Mouse (Mus musculus) midbrain, postnatal 0 days (tissue): ENCODE results near the gene Eva1c. TPM values are rescaled to one million over a fixed set of nuclear protein-coding genes. Genes with fewer than 3 reads are reported as not detected.

ENCODE experiments used
- ATAC-seq: fragments of 200-750 bp; cut with Nextera tagmentation; 2 replicates; pipeline ENCODE4 v1.8.0; 2017; ENCODE audit warnings: moderate number of reproducible peaks, mild to moderate bottlenecking, moderate TSS enrichment, moderate library complexity; ENCODE audit not compliant: low FRiP score
- DNase-seq: peaks from one replicate; pipeline ENCODE4 v3.0.0-alpha.2; 2015; ENCODE audit warnings: low spot score
- H3K27ac ChIP-seq: fragments of 300-500 bp; sonication (generic); 2 replicates; pipeline ENCODE4 v1.5.1; 2014; ENCODE audit warnings: low read depth, mild to moderate bottlenecking, low read length, mixed read lengths
- H3K27me3 ChIP-seq: fragments of 300-500 bp; sonication (generic); 2 replicates; pipeline ENCODE4 v1.6.1; 2014; ENCODE audit warnings: low read length, control low read depth, mixed read lengths; ENCODE audit not compliant: insufficient read depth
- H3K36me3 ChIP-seq: fragments of 300-500 bp; sonication (generic); 2 replicates; pipeline ENCODE4 v1.6.1; 2014; ENCODE audit warnings: low read length, control low read depth, mixed read lengths; ENCODE audit not compliant: insufficient read depth
- H3K4me1 ChIP-seq: fragments of 300-500 bp; sonication (generic); 2 replicates; pipeline ENCODE4 v1.6.1; 2014; ENCODE audit warnings: mild to moderate bottlenecking, control low read depth, antibody characterized with exemption, low read length, mixed read lengths; ENCODE audit not compliant: insufficient read depth
- H3K4me2 ChIP-seq: fragments of 300-500 bp; sonication (generic); 2 replicates; pipeline ENCODE4 v1.6.1; 2014; ENCODE audit warnings: low read depth, mild to moderate bottlenecking, low read length, mixed read lengths; ENCODE audit not compliant: poor library complexity, severe bottlenecking
- H3K4me3 ChIP-seq: fragments of 300-500 bp; sonication (generic); 2 replicates; pipeline ENCODE4 v1.5.1; 2014; ENCODE audit warnings: low read depth, mild to moderate bottlenecking, low read length, moderate library complexity
- H3K9ac ChIP-seq: fragments of 300-500 bp; sonication (generic); replicated peaks from 2 replicates; pipeline ENCODE4 v1.6.1; 2014; ENCODE audit warnings: mild to moderate bottlenecking, low read length, moderate library complexity, mixed read lengths; ENCODE audit not compliant: poor library complexity, severe bottlenecking
- H3K9me3 ChIP-seq: fragments of 300-500 bp; sonication (generic); 2 replicates; pipeline ENCODE4 v1.6.1; 2016; ENCODE audit warnings: low read length, control low read depth
- CTCF ChIP-seq: IDR thresholded peaks from 2 replicates; pipeline ENCODE4 v1.5.1; 2016; ENCODE audit warnings: antibody characterized with exemption, mild to moderate bottlenecking
- WGBS: fragments of 180-500 bp; shearing (Covaris S2); extraction: QIAGEN DNeasy Blood & Tissue Kit; methylation state at CpG from one replicate; pipeline ENCODE4 v1.1.7; 2014; 5-methylcytosine and 5-hydroxymethylcytosine counted together
- polyA plus RNA-seq: library from polyadenylated mRNA; unstranded; fragments of >200 nt; fragmentation: Nextera tagmentation; extraction: Ambion mirVana; gene quantifications from 2 replicates; pipeline ENCODE4 v1.2.1, GENCODE M21; 2015
- total RNA-seq: library from RNA; depleted of rRNA; stranded (reverse); fragments of >200 nt; gene quantifications from 2 replicates; pipeline ENCODE4 v1.2.3, GENCODE M21; 2014

Gene Eva1c
- total and polyA plus RNA-seq, 2 experiments from 2014 or later = 3.5 to 4.3 TPM

GRCm38 (mm10) chr16:90848697-90849096 is 22.2 kb downstream of the Eva1c start:
- H3K4me1 ChIP-seq = no peaks in the 10 kb centered on the region

GRCm38 (mm10) chr16:90849262-90849661 is 22.7 kb downstream of the Eva1c start:
- H3K4me2 ChIP-seq = no peak overlapping the region
- H3K9ac ChIP-seq = no peak overlapping the region
- H3K4me1 ChIP-seq = no peaks in the 10 kb centered on the region
- no peak overlapping the region for H3K4me3 ChIP-seq
- H3K27me3 ChIP-seq = no peaks in the 10 kb centered on the region
- ATAC-seq = no peak
- no peaks in the 10 kb centered on the region for H3K9me3 ChIP-seq
- DNase-seq = no peak
- H3K27ac ChIP-seq = no peak overlapping the region
- 48% methylated on average over 12 of the region's 12 CpGs for WGBS
- no peak for TF ChIP-seq CTCF
- H3K36me3 ChIP-seq = no peaks in the 10 kb centered on the region

More at GRCm38 (mm10) chr16:90848697-90849096, 22.2 kb downstream of the Eva1c start:
- H3K9me3 ChIP-seq = no peaks in the 10 kb centered on the region
- TF ChIP-seq CTCF = no peak
- no peaks in the 10 kb centered on the region for H3K27me3 ChIP-seq
- DNase-seq = no peak
- no peak overlapping the region for H3K4me3 ChIP-seq
- H3K4me2 ChIP-seq = no peak overlapping the region
- ATAC-seq = no peak
- no peak overlapping the region for H3K27ac ChIP-seq
- WGBS = 78% methylated on average over 7 of the region's 7 CpGs
- no peaks in the 10 kb centered on the region for H3K36me3 ChIP-seq
- no peak overlapping the region for H3K9ac ChIP-seq

DNA sequence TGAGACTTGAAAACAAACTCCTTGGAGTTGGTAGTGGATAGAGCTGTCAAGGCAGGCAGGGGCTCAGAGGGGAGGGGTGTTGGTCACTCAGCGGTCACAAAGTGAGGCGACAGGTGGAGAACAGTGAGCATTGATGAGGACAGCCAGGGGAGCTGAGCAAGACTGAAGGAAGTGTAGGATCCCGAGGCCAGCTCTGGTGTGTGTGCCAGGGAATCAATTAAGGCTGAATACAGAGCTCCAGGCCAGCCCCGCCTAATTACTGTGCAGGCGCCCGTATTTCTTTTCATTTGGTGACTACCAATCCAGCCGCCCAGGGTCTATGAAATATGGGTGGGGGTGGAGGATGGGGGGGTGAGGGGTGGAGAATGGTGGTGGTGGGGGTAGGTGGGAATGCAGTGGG is 24.4 kb downstream of the Eva1c start:
- no peak overlapping the region for H3K4me2 ChIP-seq
- no peak overlapping the region for H3K4me3 ChIP-seq
- no peaks in the 10 kb centered on the region for H3K9me3 ChIP-seq
- H3K4me1 ChIP-seq = no peaks in the 10 kb centered on the region
- no peak for ATAC-seq
- WGBS = 59% methylated on average over 7 of the region's 7 CpGs
- H3K36me3 ChIP-seq = no peaks in the 10 kb centered on the region
- TF ChIP-seq CTCF = no peak
- no peak overlapping the region for H3K27ac ChIP-seq
- H3K9ac ChIP-seq = no peak overlapping the region
- no peaks in the 10 kb centered on the region for H3K27me3 ChIP-seq
- DNase-seq = no peak

DNA sequence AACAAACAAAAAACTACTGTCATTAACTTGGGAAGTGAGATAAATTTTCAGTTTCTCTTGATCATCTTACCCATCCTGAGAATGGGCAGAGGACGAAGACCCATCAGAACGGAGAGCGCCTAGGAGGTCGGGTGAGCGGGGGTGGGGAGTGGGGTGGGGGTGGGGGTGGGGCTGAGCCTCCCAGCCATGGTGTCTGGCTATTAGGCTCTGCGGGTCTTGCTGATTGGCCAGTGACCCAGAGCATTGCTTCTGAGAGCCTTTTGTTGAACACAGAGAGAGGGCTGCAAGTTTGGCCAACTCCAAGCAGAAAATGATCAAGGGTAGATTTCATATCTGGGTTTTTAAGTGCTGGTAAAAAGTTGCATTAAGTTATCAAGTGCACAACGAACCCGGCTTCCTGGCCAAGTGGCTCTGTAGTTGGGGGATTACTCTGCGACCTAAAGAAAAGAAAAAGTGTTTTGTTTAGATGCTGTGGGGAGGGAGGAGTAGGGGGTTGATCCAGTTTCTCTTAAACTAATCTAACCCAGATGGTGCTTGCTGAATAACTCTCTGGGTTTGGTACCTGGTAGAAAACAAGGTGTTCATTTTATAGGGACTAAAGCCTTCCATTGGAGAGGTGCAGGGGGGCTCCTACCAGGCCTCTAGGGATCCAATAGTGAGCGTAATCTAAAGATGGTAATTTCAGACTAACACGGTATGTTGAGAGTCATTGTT is 25.3 kb downstream of the Eva1c start:
- TF ChIP-seq CTCF = no peak
- ATAC-seq (no peak), DNase-seq (no peak)
- no peak overlapping the region for H3K4me3 ChIP-seq
- H3K4me1 ChIP-seq = no peaks in the 10 kb centered on the region
- H3K9ac ChIP-seq = no peak overlapping the region
- H3K27me3 ChIP-seq = no peaks in the 10 kb centered on the region
- H3K9me3 ChIP-seq = no peaks in the 10 kb centered on the region
- no peak overlapping the region for H3K4me2 ChIP-seq
- no peaks in the 10 kb centered on the region for H3K36me3 ChIP-seq
- 60% methylated on average over 11 of the region's 11 CpGs for WGBS
- H3K27ac ChIP-seq = no peak overlapping the region

DNA sequence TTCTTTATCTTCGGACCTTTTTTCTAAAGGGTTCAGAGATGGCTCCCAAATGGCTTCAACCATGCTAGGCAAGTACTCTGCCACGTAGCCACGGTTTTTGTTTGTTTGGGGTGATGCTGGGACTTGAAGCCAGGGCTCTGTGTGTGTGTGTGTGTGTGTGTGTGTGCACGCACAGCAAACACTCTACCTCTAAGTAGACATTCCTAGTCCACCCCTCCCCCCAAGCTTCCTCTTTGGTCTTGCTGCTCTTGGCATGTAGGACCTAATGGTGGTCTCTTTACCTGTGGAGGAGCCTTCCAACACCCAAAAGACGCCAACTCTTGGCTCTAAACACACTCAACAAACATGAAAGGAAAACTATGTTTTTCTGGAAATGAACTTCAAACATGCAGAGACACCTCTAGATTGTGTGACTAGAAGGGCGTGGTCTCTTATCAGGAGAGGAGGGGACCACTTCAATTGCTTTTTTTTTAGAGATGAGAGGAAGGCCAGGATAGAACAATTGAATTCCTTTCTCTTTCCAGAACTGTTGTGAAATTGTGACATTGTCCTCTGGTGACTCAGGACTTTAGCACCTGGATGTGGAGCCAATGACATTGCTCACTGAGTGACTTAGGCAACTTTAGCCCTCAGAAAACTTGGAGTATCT is 30.2 kb downstream of the Eva1c start:
- DNase-seq (no peak), ATAC-seq (no peak)
- H3K27me3 ChIP-seq = no peaks in the 10 kb centered on the region
- no peak overlapping the region for H3K4me3 ChIP-seq
- H3K4me2 ChIP-seq = no peak overlapping the region
- no peaks in the 10 kb centered on the region for H3K9me3 ChIP-seq
- no peak overlapping the region for H3K9ac ChIP-seq
- 90% methylated on average over 6 of the region's 6 CpGs for WGBS
- no peaks in the 10 kb centered on the region for H3K4me1 ChIP-seq
- H3K36me3 ChIP-seq = no peaks in the 10 kb centered on the region
- no peak for TF ChIP-seq CTCF
- no peak overlapping the region for H3K27ac ChIP-seq

- Histone ChIP-seq H3K4me1 (no peaks in the 10 kb centered on the region), H3K9me3 (no peaks in the 10 kb centered on the region), H3K4me2 (no peak overlapping the region), H3K4me3 (no peak overlapping the region), H3K27ac (no peak overlapping the region), H3K27me3 (no peaks in the 10 kb centered on the region), H3K36me3 (no peaks in the 10 kb centered on the region), H3K9ac (no peak overlapping the region)
- ATAC-seq (no peak), DNase-seq (no peak)
- WGBS = 86% methylated on average over 4 of the region's 4 CpGs
- TF ChIP-seq CTCF = no peak
These were observed 31.7 kb downstream of the Eva1c start for GRCm38 (mm10) chr16:90858206-90858605.
